Mouse (Mus musculus) mature B cell (primary cell): ENCODE results near the gene Neto2.
"Not testable (repeated sequence)": the region's sequence is repeated elsewhere in the genome, so short reads cannot be mapped to it uniquely, and the experiment has no call there.

Experiments
- in situ Hi-C: fragments of 300-500 bp; cut with MboI; formaldehyde crosslinking; loops from 2 replicates; pipeline ENCODE4 v1.14.3; 2019

Gene Neto2

GRCm38 (mm10) chr8:85700751-85701351, at the start of gene Neto2:
Gene Neto2, minus strand, starts transcription at chr8:85700924.
- in situ Hi-C loops: loop anchor here (10.0 kb wide), 1 partner anchor 884 kb away; the partner anchor contains the start of gene Abcc12

GRCm38 (mm10) chr8:85745053-85745452, 44.3 kb upstream of the Neto2 start:
- in situ Hi-C loops: no loop called here

- in situ Hi-C loops: no loop called here
Observed at GRCm38 (mm10) chr8:85730545-85730944, 29.8 kb upstream of the Neto2 start.

DNA sequence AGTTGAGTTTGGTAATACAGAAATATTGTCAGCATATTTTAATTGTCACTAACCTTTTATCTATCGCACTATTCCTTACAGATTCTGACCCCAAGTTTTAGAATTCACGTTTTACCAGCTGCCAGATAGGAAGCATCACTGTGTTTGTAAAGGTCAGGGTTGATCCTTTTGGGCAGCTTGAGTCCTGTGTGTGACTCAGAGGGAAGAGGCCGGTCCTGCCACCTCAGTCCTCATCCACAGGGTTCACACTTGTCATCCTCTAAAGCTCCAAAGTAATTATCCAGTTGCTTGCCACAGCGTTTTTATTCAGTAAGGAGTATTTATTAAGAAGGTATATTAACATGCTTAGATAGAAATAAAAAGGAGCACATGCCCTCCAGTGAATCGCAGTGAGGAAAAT, 16.5 kb upstream of the Neto2 start:
- in situ Hi-C loops: no loop called here

GRCm38 (mm10) chr8:85716696-85717095, 16.0 kb upstream of the Neto2 start:
- in situ Hi-C loops: no loop called here

DNA sequence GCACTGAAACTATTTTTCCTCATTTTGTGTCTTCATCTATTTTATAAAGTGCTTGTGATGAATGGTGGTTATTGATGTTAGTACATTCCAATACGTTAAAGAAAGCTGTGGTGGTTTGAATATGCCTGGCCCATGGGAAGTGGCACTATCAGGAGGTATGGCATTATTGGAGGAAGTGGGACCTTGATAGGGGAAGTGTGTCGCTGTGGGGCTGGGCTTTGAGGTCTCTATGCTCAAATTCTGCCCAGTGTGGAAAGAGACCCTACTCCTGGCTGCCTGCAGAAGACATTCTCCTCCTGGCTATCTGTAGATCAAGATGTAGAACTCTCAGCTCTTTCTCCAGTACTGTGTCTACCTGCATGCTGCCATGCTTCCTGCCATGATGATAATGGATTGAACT, 6.3 kb upstream of the Neto2 start:
- in situ Hi-C loops: loop anchor here (10.0 kb wide), 1 partner anchor 878 kb away; the partner anchor contains the start of gene Abcc12

DNA sequence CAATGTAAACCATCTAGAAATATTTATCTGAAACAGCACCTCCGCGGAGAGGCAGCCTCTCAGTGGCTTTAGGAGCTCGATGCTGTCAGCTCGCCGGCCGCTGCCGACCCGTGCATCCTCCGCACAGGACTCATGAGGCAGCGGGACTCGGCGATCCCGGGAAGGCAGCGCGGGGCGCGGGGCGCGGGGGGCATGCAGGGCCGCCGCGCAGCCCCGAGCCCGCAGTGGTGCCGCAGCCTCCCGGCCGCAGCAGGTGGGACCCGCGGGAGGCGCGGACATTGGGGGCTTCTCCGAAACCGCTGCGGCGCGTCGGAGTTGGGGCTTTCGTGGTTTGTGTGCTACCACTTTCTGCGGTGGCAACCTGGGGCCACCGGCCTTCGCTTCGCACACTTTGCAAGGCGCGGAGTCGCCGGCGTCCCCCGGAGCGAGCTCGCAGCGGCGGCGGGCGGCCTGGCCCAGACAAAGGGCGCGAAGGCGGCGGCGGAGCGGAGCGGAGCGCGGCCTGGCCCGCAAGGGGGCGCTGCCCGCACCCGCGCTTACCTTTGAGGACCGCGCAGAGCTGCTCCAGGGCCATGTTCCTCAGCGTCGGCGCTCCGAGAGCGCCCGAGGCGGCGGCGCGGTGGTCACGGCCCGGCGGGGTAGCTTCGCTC, 498 bp downstream of the Neto2 start:
- in situ Hi-C loops: loop anchor here (10.0 kb wide), 1 partner anchor 885 kb away; the partner anchor contains the start of gene Abcc12

- in situ Hi-C loops: no loop called here
Observed at GRCm38 (mm10) chr8:85699051-85699450, 1.7 kb downstream of the Neto2 start.

GRCm38 (mm10) chr8:85665146-85665545, 35.6 kb downstream of the Neto2 start:
- in situ Hi-C loops: loop anchor here (25.0 kb wide), 1 partner anchor 203 kb away; no protein-coding TSS in a partner anchor

GRCm38 (mm10) chr8:85661995-85662394, 38.7 kb downstream of the Neto2 start:
- in situ Hi-C loops: loop anchor here (25.0 kb wide), 1 partner anchor 200 kb away; no protein-coding TSS in a partner anchor

- in situ Hi-C loops: loop anchor here (25.0 kb wide), 1 partner anchor 189 kb away; no protein-coding TSS in a partner anchor
Observed at GRCm38 (mm10) chr8:85651201-85651600, 49.5 kb downstream of the Neto2 start.

GRCm38 (mm10) chr8:85648553-85648952, 52.2 kb downstream of the Neto2 start:
- in situ Hi-C loops: no loop called here

DNA sequence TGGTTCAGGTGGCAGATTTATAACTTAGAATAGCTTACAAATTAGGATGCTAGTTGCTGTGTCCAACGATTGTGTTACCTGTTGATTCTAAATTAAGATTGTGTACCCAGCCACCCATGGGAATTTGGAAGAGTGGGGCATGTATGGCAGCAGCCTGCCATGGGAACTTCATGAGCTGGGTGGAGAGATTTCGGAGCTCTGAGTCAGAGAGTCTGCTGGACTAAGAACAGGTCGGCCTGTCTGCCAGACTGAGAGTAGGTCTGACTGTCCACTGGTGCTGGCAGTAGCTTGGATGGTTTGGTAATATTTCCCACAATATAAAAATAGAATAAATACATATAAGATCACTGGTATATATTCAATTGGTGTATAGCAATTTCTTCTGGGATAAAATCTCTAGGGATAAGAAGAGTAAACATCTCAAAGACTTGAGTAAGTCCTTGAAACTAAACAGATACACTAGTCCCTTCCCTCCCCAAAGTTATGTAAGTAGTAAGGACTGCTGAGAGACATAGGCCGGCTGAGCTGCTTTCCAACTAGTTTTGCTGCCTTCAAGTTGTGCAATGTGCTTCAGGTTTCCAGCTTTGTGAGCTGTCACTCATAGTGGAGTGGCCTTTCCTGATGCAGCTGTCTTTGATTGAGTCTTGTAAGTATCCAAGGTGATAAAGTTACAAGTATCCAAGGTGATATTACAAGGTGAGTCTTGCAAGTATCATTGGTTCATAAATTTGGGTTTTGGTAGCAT, 55.6 kb downstream of the Neto2 start:
- in situ Hi-C loops: no loop called here

- in situ Hi-C loops: no loop called here
Observed at GRCm38 (mm10) chr8:85624450-85624849, 76.3 kb downstream of the Neto2 start.

DNA sequence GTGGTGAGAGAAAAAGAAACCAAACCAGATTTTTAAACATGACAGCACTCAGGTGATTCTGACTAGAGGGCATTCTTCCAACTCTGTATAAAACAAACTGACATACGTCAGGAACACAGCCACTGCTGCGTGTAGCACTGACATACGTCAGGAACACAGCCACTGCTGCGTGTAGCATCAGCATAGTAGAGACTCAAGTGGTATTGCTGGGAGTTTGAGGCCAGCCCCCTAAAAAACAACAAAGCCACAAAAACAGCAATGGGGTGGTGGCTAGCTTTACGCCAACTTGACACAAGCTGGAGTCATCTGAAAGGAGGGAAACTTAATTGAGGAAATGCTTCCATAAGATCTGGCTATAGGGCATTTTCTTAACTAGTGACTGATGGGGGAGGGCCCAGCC, 77.5 kb downstream of the Neto2 start:
- in situ Hi-C loops: no loop called here

DNA sequence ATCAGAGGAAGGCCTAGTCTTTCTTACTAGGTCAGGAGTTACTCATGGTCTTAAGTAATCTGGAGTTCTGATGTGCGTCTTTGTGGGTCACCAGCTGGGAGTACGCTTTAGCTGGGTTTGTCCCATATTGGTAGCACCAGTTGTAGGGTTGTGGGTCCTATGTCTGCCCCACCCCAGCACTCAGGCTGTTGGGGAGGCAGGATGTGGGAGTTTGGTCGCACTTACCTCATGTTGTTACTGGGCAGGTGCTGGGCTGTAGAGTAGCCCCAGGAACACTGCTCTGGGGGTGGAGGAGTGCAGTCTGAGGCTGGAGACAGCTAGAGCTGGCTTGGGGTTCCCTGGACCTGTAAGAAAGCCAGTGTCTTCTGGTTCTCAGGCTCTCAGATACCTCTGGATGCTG, 81.9 kb downstream of the Neto2 start:
- in situ Hi-C loops: no loop called here

DNA sequence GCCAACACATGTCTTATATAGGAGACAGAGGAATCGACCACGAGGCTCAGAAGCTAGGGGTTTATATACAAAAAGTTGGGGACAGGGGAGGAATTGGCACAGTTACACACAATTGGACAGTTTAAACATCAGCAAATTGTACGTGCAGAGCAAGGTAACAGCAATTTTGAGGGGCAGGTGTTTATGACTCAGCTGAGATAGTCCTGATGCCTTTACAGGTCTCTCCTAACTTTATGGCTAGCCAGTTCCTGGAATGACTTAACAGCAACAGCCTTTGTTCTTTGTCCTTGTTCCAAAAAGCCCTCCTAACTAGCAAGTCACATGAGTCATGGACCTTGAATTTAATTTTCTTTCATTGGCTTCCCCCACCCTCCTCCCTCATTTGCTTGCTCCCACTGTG, 83.6 kb downstream of the Neto2 start:
- in situ Hi-C loops: not testable (repeated sequence)

DNA sequence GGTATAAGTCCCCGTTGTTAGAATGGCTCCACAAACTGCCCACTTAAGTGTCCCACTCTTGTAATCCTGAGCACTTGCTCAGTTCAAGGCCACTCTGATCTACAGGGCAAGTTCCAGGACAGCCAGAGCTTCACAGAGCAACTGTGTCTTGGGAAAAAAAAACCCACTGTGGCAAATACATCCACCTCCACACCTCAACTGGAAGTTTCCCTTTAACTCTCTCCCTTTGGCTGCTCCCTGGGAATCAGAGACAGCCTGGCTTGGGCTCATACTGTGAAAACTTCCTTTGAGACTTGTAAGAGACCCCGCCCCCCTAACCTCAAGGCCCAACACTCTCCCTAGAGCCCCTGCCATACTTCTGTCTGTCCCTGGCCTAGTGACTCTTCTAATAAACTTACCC, 91.9 kb downstream of the Neto2 start:
- in situ Hi-C loops: no loop called here

- in situ Hi-C loops: no loop called here
Observed at GRCm38 (mm10) chr8:85607804-85608203, 92.9 kb downstream of the Neto2 start.

DNA sequence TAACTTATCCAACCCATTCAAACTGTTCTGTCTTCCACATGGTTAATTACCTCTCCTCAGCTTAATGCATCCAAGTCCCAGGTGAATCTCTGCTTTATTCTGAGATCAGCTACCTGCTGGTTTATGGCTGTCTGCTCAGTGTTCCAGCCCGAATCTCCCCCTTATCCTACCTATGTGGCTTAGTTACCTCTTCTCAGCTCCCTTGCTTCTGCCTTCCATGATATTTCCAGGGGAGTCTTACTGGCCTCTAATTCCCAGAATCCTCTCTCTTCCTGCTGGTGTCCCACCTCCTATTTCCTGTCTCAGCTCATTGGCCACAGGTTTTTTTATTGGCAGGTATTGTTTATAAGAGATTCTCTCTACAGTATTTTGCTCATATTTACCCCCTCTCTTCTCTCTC, 93.8 kb downstream of the Neto2 start:
- in situ Hi-C loops: no loop called here

DNA sequence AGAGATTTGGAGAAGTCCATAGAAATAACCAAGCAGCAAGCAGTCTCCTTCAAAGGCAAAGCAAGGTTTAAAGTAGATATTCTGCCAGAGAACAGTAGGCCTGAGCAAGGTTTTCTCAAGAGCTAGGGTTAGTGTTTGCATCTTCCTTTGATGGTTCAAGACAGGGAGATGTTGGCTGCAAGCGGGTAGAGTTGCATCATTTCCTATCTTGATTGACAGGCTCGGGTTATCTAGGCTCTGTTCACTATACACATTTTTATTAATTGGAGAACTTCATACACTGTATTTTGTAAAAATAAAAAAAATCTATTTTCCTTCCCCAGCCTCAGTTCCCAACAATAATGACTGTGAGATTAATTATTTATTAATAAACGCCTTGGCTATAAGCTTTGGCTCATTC, 94.2 kb downstream of the Neto2 start:
- in situ Hi-C loops: no loop called here

DNA sequence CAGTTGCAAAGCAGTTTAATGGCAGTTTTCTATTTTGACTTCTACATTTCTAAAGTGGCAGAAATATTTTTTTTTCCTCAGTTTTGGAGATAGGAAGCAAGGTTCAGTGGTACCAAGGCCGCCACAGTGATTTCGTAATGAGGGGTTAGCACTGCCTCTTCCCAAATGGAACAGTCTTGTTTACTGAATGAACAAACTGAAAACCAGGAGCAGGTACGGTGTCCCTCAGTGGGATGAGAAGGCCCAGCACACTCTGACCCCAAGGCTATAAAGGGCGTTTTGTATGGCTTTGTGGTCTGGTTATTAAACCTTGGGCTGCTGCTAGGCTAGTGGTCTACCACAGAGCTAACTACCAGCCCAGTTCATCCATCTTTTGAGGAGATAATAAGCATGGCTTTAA, 96.5 kb downstream of the Neto2 start:
- in situ Hi-C loops: no loop called here
